Mouse (Mus musculus) limb, embryonic 11.5 days (tissue): Measurements from ENCODE around the gene Vwde. TPM values are rescaled to one million over a fixed set of nuclear protein-coding genes. Genes with fewer than 3 reads are reported as not detected.

ENCODE experiments used
- ATAC-seq: fragments of 200-750 bp; cut with Nextera tagmentation; 2 replicates; pipeline ENCODE4 v1.8.0; 2017; ENCODE audit warnings: low read depth; ENCODE audit not compliant: insufficient number of reproducible peaks, low FRiP score, low TSS enrichment
- DNase-seq: peaks from one replicate; pipeline ENCODE4 v3.0.0-alpha.2; 2015; ENCODE audit warnings: low spot score
- H3K27ac ChIP-seq: fragments of 300-500 bp; sonication (generic); replicated peaks from 2 replicates; pipeline ENCODE4 v1.5.1; 2014; ENCODE audit warnings: low read depth, mild to moderate bottlenecking, low read length
- H3K27me3 ChIP-seq: fragments of 300-500 bp; sonication (generic); 2 replicates; pipeline ENCODE4 v1.6.1; 2014; ENCODE audit warnings: mild to moderate bottlenecking, low read length, mixed read lengths; ENCODE audit not compliant: control insufficient read depth, insufficient read depth
- H3K36me3 ChIP-seq: fragments of 300-500 bp; sonication (generic); 2 replicates; pipeline ENCODE4 v1.6.1; 2014; ENCODE audit warnings: mild to moderate bottlenecking, low read length, moderate library complexity, mixed read lengths; ENCODE audit not compliant: control insufficient read depth, insufficient read depth
- H3K4me1 ChIP-seq: fragments of 300-500 bp; sonication (generic); 2 replicates; pipeline ENCODE4 v1.6.1; 2014; ENCODE audit warnings: low read length, mixed read lengths; ENCODE audit not compliant: control insufficient read depth, insufficient read depth
- H3K4me2 ChIP-seq: fragments of 300-500 bp; sonication (generic); 2 replicates; pipeline ENCODE4 v1.6.1; 2014; ENCODE audit warnings: low read depth, mild to moderate bottlenecking, moderate library complexity; ENCODE audit not compliant: severe bottlenecking
- H3K4me3 ChIP-seq: fragments of 300-500 bp; sonication (generic); 2 replicates; pipeline ENCODE4 v1.5.1; 2014; ENCODE audit warnings: low read depth, low read length
- H3K9ac ChIP-seq: fragments of 300-500 bp; sonication (generic); 2 replicates; pipeline ENCODE4 v1.6.1; 2014; ENCODE audit warnings: mild to moderate bottlenecking, low read length
- H3K9me3 ChIP-seq: fragments of 300-500 bp; sonication (generic); 2 replicates; pipeline ENCODE4 v1.6.1; 2016; ENCODE audit warnings: low read length; ENCODE audit not compliant: control insufficient read depth
- WGBS: fragments of 180-500 bp; shearing (Covaris S2); extraction: QIAGEN DNeasy Blood & Tissue Kit; methylation state at CpG from one replicate; pipeline ENCODE4 v1.1.7; 2014; 5-methylcytosine and 5-hydroxymethylcytosine counted together
- polyA plus RNA-seq: library from polyadenylated mRNA; unstranded; fragments of >200 nt; fragmentation: Nextera tagmentation; extraction: Ambion mirVana; gene quantifications from 2 replicates; pipeline ENCODE4 v1.2.1, GENCODE M21; 2014

The Vwde gene
- polyA plus RNA-seq: 0.30 and 0.51 TPM in 2 replicates

GRCm38 (mm10) chr6:13224596-13225227, at the start of gene Vwde:
Vwde (minus strand) TSS chr6:13224965.
- H3K4me3 ChIP-seq: no peak within 1 kb of the TSS; the same call in 1 of the 2 replicates
- H3K27ac ChIP-seq: no peak within 1 kb of the TSS
- DNase-seq: peak; percentile 25
- peak within 1 kb of the TSS; percentile 49 for H3K4me2 ChIP-seq
- H3K36me3 ChIP-seq: no peaks in the 10 kb centered on the region
- H3K27me3 ChIP-seq: no peaks in the 10 kb centered on the region
- no peak within 1 kb of the TSS for H3K9ac ChIP-seq
- no peaks in the 10 kb centered on the region for H3K9me3 ChIP-seq
- ATAC-seq: no peak
- 34% methylated on average over 15 of the region's 15 CpGs for WGBS
- no peaks in the 10 kb centered on the region for H3K4me1 ChIP-seq

- Histone ChIP-seq H3K4me2 (no peak overlapping the region), H3K27me3 (no peaks in the 10 kb centered on the region), H3K4me1 (no peaks in the 10 kb centered on the region), H3K9me3 (no peaks in the 10 kb centered on the region), H3K4me3 (no peak overlapping the region), H3K36me3 (no peaks in the 10 kb centered on the region), H3K27ac (no peak overlapping the region), H3K9ac (no peak overlapping the region)
- 86% methylated on average over 4 of the region's 4 CpGs for WGBS
- DNase-seq: no peak
- ATAC-seq: no peak
Measured at GRCm38 (mm10) chr6:13255341-13255740, 30.6 kb upstream of the Vwde start.

GRCm38 (mm10) chr6:13248317-13248969, 23.7 kb upstream of the Vwde start:
- Histone ChIP-seq H3K4me2 (no peak overlapping the region), H3K36me3 (no peaks in the 10 kb centered on the region), H3K4me3 (no peak overlapping the region), H3K27ac (no peak overlapping the region), H3K27me3 (no peaks in the 10 kb centered on the region), H3K4me1 (no peaks in the 10 kb centered on the region), H3K9me3 (no peaks in the 10 kb centered on the region), H3K9ac (no peak overlapping the region)
- no peak for ATAC-seq
- no peak for DNase-seq
- 65% methylated on average over 4 of the region's 4 CpGs for WGBS

GRCm38 (mm10) chr6:13206157-13206556, 18.6 kb downstream of the Vwde start:
- H3K4me2 ChIP-seq: no peak overlapping the region
- H3K9me3 ChIP-seq: no peaks in the 10 kb centered on the region
- no peak overlapping the region for H3K9ac ChIP-seq
- H3K36me3 ChIP-seq: no peaks in the 10 kb centered on the region
- H3K27me3 ChIP-seq: no peaks in the 10 kb centered on the region
- WGBS: 81% methylated on average over 6 of the region's 6 CpGs
- no peak overlapping the region for H3K27ac ChIP-seq
- DNase-seq: no peak
- no peaks in the 10 kb centered on the region for H3K4me1 ChIP-seq
- no peak overlapping the region for H3K4me3 ChIP-seq
- no peak for ATAC-seq

- Histone ChIP-seq H3K9me3 (no peaks in the 10 kb centered on the region), H3K36me3 (no peaks in the 10 kb centered on the region), H3K4me3 (no peak overlapping the region), H3K27ac (no peak overlapping the region), H3K9ac (no peak overlapping the region), H3K4me2 (no peak overlapping the region), H3K27me3 (no peaks in the 10 kb centered on the region), H3K4me1 (no peaks in the 10 kb centered on the region)
- ATAC-seq (no peak), DNase-seq (no peak)
- 91% methylated on average over 3 of the region's 3 CpGs for WGBS
Measured at GRCm38 (mm10) chr6:13197486-13197885, 27.3 kb downstream of the Vwde start.

- WGBS: 90% methylated on average over 11 of the region's 11 CpGs
- no peak for DNase-seq
Measured at GRCm38 (mm10) chr6:13186836-13187235, 37.9 kb downstream of the Vwde start.

GRCm38 (mm10) chr6:13180061-13180460, 44.7 kb downstream of the Vwde start:
- Histone ChIP-seq H3K9me3 (no peaks in the 10 kb centered on the region), H3K4me3 (no peak overlapping the region), H3K27me3 (no peaks in the 10 kb centered on the region), H3K4me2 (no peak overlapping the region), H3K9ac (no peak overlapping the region), H3K36me3 (no peaks in the 10 kb centered on the region), H3K4me1 (no peaks in the 10 kb centered on the region), H3K27ac (no peak overlapping the region)
- 81% methylated on average over 3 of the region's 3 CpGs for WGBS
- DNase-seq (no peak), ATAC-seq (no peak)

More at GRCm38 (mm10) chr6:13186836-13187235, 37.9 kb downstream of the Vwde start:
- Histone ChIP-seq H3K27ac (no peak overlapping the region), H3K27me3 (no peaks in the 10 kb centered on the region), H3K9me3 (no peaks in the 10 kb centered on the region), H3K36me3 (no peaks in the 10 kb centered on the region), H3K9ac (no peak overlapping the region), H3K4me1 (no peaks in the 10 kb centered on the region), H3K4me3 (no peak overlapping the region), H3K4me2 (no peak overlapping the region)
- no peak for ATAC-seq

GRCm38 (mm10) chr6:13169459-13170150, 55.2 kb downstream of the Vwde start:
- Histone ChIP-seq H3K9me3 (no peaks in the 10 kb centered on the region), H3K27ac (no peak overlapping the region), H3K36me3 (no peaks in the 10 kb centered on the region), H3K4me3 (no peak overlapping the region), H3K4me1 (no peaks in the 10 kb centered on the region), H3K4me2 (no peak overlapping the region), H3K9ac (no peak overlapping the region), H3K27me3 (no peaks in the 10 kb centered on the region)
- ATAC-seq (0 out of 2 replicates have a peak, but pooled peaks have one; percentile 44), DNase-seq (no peak)
- 66% methylated on average over 3 of the region's 3 CpGs for WGBS
